Mouse (Mus musculus) testis, adult 2 months (tissue): ENCODE data around the gene Trappc5. TPM values are rescaled to one million over a fixed set of nuclear protein-coding genes. Genes with fewer than 3 reads are reported as not detected.
A peak's percentile ranks its signal among the peaks of the same experiment; 100 is the strongest.

Experiments used
- H3K27ac ChIP-seq: fragments of 200-500 bp; 2 replicates; pipeline ENCODE4 v1.5.1; 2012; ENCODE audit warnings: low read depth, low read length; ENCODE audit not compliant: control insufficient read depth, insufficient read depth
- H3K27me3 ChIP-seq: fragments of 200-500 bp; 2 replicates; pipeline ENCODE4 v1.6.1; 2012; ENCODE audit warnings: mild to moderate bottlenecking, low read length, moderate library complexity; ENCODE audit not compliant: control insufficient read depth, insufficient read depth
- H3K36me3 ChIP-seq: fragments of 200-500 bp; 2 replicates; pipeline ENCODE4 v1.6.1; 2012; ENCODE audit warnings: mild to moderate bottlenecking, low read length; ENCODE audit not compliant: control insufficient read depth, insufficient read depth
- H3K4me1 ChIP-seq: fragments of 200-500 bp; 2 replicates; pipeline ENCODE4 v1.6.1; 2012; ENCODE audit warnings: low read length; ENCODE audit not compliant: control insufficient read depth, insufficient read depth
- H3K4me3 ChIP-seq: fragments of 200-500 bp; 2 replicates; pipeline ENCODE4 v1.5.1; 2012; ENCODE audit warnings: low read depth, mild to moderate bottlenecking, low read length, moderate library complexity, mixed read lengths; ENCODE audit not compliant: control insufficient read depth
- CTCF ChIP-seq: fragments of 200-500 bp; IDR thresholded peaks from 2 replicates; pipeline ENCODE4 v1.5.1; 2012; ENCODE audit warnings: low read depth, mild to moderate bottlenecking, inconsistent platforms, low read length, moderate library complexity; ENCODE audit not compliant: control insufficient read depth, insufficient read depth, insufficient replicate concordance
- POLR2A ChIP-seq: fragments of 200-500 bp; IDR thresholded peaks from 2 replicates; pipeline ENCODE4 v1.6.1; 2012; ENCODE audit warnings: low read depth, mild to moderate bottlenecking, inconsistent platforms, low read length, moderate library complexity; ENCODE audit not compliant: control insufficient read depth
- polyA plus RNA-seq: library from polyadenylated mRNA; depleted of rRNA; stranded (reverse); fragments of >200 nt; gene quantifications from 2 replicates; pipeline ENCODE4 v1.2.3, GENCODE M21; 2012; rRNA removed

Gene Trappc5
- 13.6 TPM in 2 replicates for polyA plus RNA-seq

DNA sequence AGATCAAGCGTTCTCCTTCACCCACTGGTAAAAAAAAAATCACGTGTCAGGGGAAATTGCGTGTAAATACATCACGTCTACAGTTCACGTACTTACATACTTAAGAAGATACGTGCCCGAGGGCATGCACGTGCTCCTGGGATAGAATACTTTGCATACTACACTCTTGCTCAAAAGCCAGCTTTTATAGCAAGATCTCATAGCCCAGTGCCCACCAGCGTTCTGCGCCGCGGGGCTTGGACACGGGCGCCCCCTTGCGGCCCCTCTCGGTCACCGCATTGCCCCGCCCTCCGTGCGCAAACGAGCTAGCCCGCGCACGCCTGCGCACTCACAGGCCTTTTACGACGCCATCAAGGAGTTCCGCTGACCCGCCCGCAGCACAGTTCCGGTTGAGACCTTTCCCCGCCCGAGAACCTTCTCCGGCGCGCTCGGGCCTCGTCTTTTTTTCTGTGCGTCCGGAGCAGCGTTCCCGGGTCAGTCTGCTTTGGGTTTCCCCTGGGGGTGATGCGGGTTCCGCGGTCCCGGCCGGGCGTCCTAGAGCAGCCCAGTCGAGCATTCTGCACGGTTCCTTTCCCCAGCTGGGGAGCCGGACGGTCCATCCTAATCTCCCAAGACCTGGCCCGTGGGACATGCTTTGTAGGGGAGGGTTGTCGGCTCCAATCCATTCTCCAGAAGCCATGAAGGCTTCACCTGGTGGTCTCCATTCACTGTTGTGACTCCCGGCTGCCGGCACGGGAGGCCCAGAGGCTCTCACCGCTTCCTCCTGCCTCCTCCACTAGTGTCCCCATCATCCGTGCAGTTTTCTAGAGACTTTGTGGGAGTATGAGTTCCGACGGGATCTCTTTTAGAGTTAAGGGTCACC is at the start of gene Trappc5:
TSS of gene Trappc5 (plus strand) at position 169 of the 862 bp plus-strand sequence.
- no peaks in the 10 kb centered on the region for H3K27me3 ChIP-seq
- peak within 1 kb of the TSS; percentile 92 for H3K27ac ChIP-seq
- peak within 1 kb of the TSS; percentile 99 for H3K4me3 ChIP-seq
- no peaks in the 10 kb centered on the region; the same call in 1 of the 2 replicates for H3K36me3 ChIP-seq
- H3K4me1 ChIP-seq = peaks cover 14% of the 10 kb centered on the region
- TF ChIP-seq POLR2A = peak; percentile 71
- peak; percentile 95 for TF ChIP-seq CTCF

DNA sequence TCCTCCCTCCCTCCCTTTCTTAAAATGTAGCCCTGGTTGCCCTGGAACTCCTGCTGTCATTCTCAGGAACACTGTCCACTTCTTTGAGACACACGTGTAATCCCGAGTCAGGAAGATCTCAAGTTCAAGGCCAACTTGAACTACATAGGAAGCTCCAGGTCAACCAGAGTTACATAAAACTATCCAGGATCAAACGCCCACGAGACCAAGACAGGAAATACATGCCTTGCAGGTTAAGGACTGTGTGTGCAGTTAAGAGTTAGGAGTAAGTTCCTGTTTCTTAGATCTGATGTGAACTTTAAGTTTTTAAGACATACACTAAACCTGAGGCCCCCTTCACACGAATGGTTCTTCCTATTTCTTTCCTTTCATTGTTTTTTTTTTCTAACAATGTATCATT is 49.1 kb upstream of the Trappc5 start:
- Histone ChIP-seq H3K4me1 (peaks cover 6% of the 10 kb centered on the region), H3K36me3 (no peaks in the 10 kb centered on the region), H3K27me3 (no peaks in the 10 kb centered on the region), H3K4me3 (no peak overlapping the region), H3K27ac (no peak overlapping the region)
- TF ChIP-seq CTCF = no peak
- TF ChIP-seq POLR2A = no peak

DNA sequence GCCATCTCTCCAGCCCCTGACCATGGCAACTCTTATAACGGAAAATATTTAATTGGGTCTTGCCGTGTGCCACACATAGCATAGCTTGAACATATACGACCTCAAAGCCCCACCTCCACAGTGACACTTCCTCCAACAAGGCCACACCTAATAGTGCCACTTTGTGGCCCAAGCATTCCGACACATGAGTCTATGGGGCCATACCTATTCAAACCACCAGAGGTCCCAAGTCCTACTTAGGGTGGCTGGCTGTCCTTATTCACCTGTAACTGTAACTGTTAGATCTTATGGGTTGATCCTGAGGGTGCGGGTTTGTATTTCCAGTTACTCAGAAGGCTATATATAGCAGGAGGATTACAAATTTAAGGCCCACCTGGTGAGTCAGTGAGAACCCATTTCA is 48.1 kb upstream of the Trappc5 start:
- TF ChIP-seq CTCF (no peak), POLR2A (no peak)
- H3K27ac ChIP-seq = no peak overlapping the region
- no peaks in the 10 kb centered on the region for H3K36me3 ChIP-seq
- no peak overlapping the region for H3K4me3 ChIP-seq
- no peaks in the 10 kb centered on the region for H3K27me3 ChIP-seq
- peaks cover 4% of the 10 kb centered on the region; the same call in 1 of the 2 replicates for H3K4me1 ChIP-seq

DNA sequence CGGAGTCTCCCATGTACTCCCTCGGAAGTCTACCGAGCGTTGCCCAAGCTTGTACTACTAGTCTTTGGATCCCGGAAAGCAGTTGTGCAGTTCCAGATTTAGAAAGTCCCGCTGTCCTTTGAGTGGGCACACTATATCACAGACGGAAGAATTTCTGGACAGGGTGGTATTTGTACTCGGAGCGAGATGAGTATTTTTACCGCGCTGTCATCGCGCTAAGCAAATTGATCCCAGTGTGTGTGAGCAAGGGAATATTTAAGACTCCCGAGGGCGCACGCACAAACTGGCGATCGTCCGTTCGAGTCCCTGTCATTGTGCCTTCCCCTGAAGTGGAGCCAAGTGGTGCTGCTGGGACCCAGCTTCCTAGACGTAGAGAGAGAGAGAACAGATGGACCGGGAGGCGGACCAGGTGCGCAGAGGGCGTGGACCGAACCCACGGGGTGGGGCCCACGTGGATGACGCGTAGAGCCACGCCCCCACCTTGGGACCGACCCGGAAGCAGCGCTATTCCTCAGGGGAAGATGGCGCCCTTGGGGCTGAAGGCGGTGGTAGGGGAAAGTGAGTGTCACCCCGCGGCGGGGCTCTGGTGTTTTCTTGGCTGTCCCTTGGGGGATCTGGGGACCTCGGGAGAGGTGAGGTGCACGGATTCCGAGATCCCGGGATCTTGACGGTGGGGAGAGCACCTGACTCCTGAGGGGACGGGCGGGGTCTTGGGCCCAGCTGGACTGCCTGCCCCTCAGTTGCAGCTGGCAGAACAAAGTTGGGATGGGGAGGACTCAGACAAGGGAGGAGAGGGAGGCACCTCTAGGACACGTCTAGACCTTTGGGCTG is 45.2 kb upstream of the Trappc5 start, which contains the start of gene Stxbp2:
TSS of gene Stxbp2 (plus strand) at position 309 of the 831 bp plus-strand sequence.
- H3K27me3 ChIP-seq = no peaks in the 10 kb centered on the region
- no peak within 1 kb of the TSS for H3K27ac ChIP-seq
- H3K4me1 ChIP-seq = peaks cover 4% of the 10 kb centered on the region; the same call in 1 of the 2 replicates
- peak within 1 kb of the TSS; percentile 73 for H3K4me3 ChIP-seq
- TF ChIP-seq CTCF = no peak
- peak; percentile 64 for TF ChIP-seq POLR2A
- H3K36me3 ChIP-seq = no peaks in the 10 kb centered on the region

DNA sequence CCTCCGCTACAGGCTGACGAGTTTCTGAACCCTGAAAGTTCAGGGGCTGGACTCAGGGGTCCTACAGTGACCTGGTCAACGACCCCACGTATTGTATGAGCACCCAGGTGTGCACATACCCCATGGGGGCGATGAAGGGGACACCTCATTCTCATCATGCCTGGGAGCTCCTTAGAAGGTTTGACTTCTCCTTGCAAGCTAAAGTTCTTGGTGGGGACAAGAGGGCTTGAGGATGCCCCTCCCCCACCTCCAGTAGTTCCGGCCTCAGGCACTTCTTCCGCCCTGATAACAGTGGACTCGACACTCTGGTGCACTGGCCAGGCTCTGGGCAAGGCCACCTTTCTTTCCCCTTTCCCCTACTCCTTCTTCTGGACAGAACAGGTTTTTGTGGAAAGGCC is 44.6 kb upstream of the Trappc5 start:
- no peaks in the 10 kb centered on the region for H3K36me3 ChIP-seq
- peak overlapping the region; percentile 73 for H3K4me3 ChIP-seq
- TF ChIP-seq CTCF (no peak), POLR2A (no peak)
- peaks cover 4% of the 10 kb centered on the region; the same call in 1 of the 2 replicates for H3K4me1 ChIP-seq
- no peaks in the 10 kb centered on the region for H3K27me3 ChIP-seq
- no peak overlapping the region for H3K27ac ChIP-seq

DNA sequence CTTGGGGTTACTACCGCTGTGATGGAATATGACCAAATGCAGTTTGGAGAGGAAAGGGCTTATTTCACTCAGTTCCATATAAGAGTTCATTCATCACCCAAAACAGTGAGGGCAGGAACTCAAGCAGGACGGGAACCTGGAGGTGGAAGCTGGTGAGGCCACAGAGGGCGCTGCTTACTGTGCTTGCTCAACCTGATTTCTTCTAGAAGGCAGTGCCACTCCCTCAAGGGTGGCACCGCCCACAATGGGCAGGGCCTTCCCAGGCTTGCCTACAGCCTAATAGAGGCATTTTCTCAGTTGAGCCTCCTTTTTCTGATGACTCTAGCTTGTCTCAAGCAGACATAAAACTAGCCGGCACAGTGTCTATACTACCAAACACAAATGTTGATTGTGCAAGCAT is 30.3 kb upstream of the Trappc5 start:
- Histone ChIP-seq H3K27me3 (no peaks in the 10 kb centered on the region), H3K27ac (no peak overlapping the region), H3K4me3 (no peak overlapping the region), H3K4me1 (no peaks in the 10 kb centered on the region), H3K36me3 (no peaks in the 10 kb centered on the region)
- TF ChIP-seq CTCF (no peak), POLR2A (no peak)

DNA sequence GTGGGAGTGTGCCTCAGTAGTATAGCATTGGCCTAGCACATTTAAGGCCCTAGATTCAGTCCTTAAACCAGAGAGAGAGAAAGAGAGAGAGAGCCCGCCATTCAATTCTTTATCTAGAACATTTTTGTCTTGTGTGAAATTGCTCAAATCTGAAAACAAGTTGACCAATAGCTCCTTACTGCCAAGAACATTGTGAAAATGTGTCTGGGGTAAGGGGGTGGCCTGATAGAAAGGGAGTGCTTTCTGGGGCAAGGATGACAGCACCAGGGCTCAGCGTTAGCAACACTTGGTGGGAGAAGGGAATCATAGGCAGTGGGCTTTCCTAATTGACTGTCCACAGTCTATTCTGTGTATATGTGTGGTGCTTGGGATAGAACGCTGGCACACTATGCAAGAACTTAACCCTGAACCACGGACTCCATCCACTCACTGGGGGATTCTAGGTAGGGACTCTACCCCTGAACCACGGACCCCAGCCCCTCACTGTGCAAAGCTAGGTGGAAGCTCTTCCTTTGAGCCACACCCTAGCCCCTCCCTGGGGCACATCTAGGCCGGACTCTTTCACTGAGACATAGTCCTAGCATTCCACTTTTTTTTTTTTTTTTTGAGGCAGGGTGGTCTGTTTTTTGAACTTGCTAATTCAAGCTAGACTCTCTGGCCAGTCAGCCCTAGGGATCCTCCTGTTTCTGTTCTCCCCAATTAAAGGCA is 29.1 kb upstream of the Trappc5 start:
- Histone ChIP-seq H3K4me1 (no peaks in the 10 kb centered on the region), H3K27ac (no peak overlapping the region), H3K4me3 (no peak overlapping the region), H3K27me3 (no peaks in the 10 kb centered on the region), H3K36me3 (no peaks in the 10 kb centered on the region)
- TF ChIP-seq CTCF = no peak
- TF ChIP-seq POLR2A = no peak
